Mouse (Mus musculus) liver, embryonic 14.5 days (tissue): ENCODE measurements around the gene Vezt. TPM values are rescaled to one million over a fixed set of nuclear protein-coding genes. Genes with fewer than 3 reads are reported as not detected.

ENCODE experiments used
- ATAC-seq: fragments of 200-750 bp; cut with Nextera tagmentation; 2 replicates; pipeline ENCODE4 v1.8.0; 2017; ENCODE audit warnings: moderate number of reproducible peaks, mild to moderate bottlenecking, moderate library complexity; ENCODE audit not compliant: insufficient read depth
- DNase-seq, 3 experiments: peaks; one replicate each; pipeline ENCODE4 v3.0.0-alpha.2; 2012 to 2013; ENCODE audit warnings: low read depth in 3 of 3, low spot score in 3 of 3
- H3K27ac ChIP-seq: fragments of 300-500 bp; sonication (generic); 2 replicates; pipeline ENCODE4 v1.5.1; 2014; ENCODE audit warnings: moderate library complexity, mild to moderate bottlenecking, control low read depth, inconsistent platforms
- H3K27me3 ChIP-seq: fragments of 300-500 bp; sonication (generic); 2 replicates; pipeline ENCODE4 v1.6.1; 2014; ENCODE audit warnings: mild to moderate bottlenecking, low read length, moderate library complexity; ENCODE audit not compliant: control insufficient read depth, insufficient read depth
- H3K36me3 ChIP-seq: fragments of 300-500 bp; sonication (generic); replicated peaks from 2 replicates; pipeline ENCODE4 v1.6.1; 2014; ENCODE audit warnings: low read depth; ENCODE audit not compliant: control insufficient read depth, insufficient read depth
- H3K4me1 ChIP-seq, 2 experiments: fragments of 200-500 bp in 1 of 2; fragments of 300-500 bp in 1 of 2; sonication (generic) in 1 of 2; replicated peaks; 2 replicates each; pipeline ENCODE4 v1.6.1; 2012 to 2014; ENCODE audit warnings: antibody characterized with exemption in 1 of 2, inconsistent platforms in 1 of 2, low read length in 1 of 2; ENCODE audit not compliant: control insufficient read depth in 2 of 2, insufficient read depth in 2 of 2
- H3K4me2 ChIP-seq: fragments of 300-500 bp; sonication (generic); 2 replicates; pipeline ENCODE4 v1.6.1; 2014; ENCODE audit warnings: low read depth, mild to moderate bottlenecking, control low read depth, moderate library complexity
- H3K4me3 ChIP-seq, 2 experiments: fragments of 200-500 bp in 1 of 2; fragments of 300-500 bp in 1 of 2; sonication (generic) in 1 of 2; 2 replicates each; pipeline ENCODE4 v1.5.1; 2012 to 2014; ENCODE audit warnings: low read depth in 2 of 2, low read length in 2 of 2, mild to moderate bottlenecking in 2 of 2, control low read depth in 1 of 2, inconsistent platforms in 1 of 2, moderate library complexity in 1 of 2; ENCODE audit not compliant: insufficient read depth in 1 of 2
- H3K9ac ChIP-seq: fragments of 300-500 bp; sonication (generic); replicated peaks from 2 replicates; pipeline ENCODE4 v1.6.1; 2014; ENCODE audit warnings: mild to moderate bottlenecking, control low read depth, moderate library complexity
- H3K9me3 ChIP-seq: fragments of 300-500 bp; sonication (generic); 2 replicates; pipeline ENCODE4 v1.6.1; 2016; ENCODE audit warnings: low read length, mixed read lengths; ENCODE audit not compliant: control insufficient read depth
- CTCF ChIP-seq: IDR thresholded peaks from 2 replicates; pipeline ENCODE4 v1.5.1; 2016; ENCODE audit warnings: antibody characterized with exemption, low read depth, control low read depth
- EP300 ChIP-seq: IDR thresholded peaks from 2 replicates; pipeline ENCODE4 v1.6.1; 2016; ENCODE audit warnings: antibody characterized with exemption, low read depth
- WGBS: fragments of 180-500 bp; shearing (Covaris S2); extraction: QIAGEN DNeasy Blood & Tissue Kit; methylation state at CpG from one replicate; pipeline ENCODE4 v1.1.7; 2014; ENCODE audit not compliant: insufficient replicate concordance; 5-methylcytosine and 5-hydroxymethylcytosine counted together
- polyA plus RNA-seq, 2 experiments: library from polyadenylated mRNA; depleted of rRNA in 1 of 2; stranded (reverse) in 1 of 2; unstranded in 1 of 2; fragments of >200 nt; fragmentation: Nextera tagmentation in 1 of 2; extraction: Ambion mirVana in 1 of 2; gene quantifications; 2 replicates each; pipeline versions ENCODE4 v1.2.1 to v1.2.3; 2012 to 2014

The Vezt gene
- polyA plus RNA-seq, 2 experiments, result 6.6 to 12.7 TPM

DNA sequence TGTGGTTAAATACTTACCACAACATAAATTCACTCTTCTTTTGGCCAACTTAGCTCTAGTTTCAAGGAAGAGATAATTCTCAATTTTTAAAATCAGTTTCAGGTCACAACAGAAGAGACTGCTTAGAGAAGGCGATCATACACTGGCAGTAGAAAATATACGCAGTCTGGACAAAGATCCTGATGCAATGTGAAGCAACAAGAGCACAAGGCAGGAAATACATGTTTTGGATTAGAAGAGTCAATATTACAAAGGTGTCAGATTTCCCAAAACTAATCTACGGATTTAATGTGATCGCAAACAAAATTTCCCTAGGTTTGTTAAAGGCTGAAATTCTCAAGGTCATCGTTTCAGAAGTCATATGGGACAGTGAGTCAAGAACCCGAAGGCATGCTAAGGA, 4.5 kb downstream of the Vezt start:
- no peak overlapping the region for H3K4me3 ChIP-seq
- no peaks in the 10 kb centered on the region for H3K27me3 ChIP-seq
- ATAC-seq (no peak), DNase-seq (no peak)
- no peak overlapping the region for H3K9ac ChIP-seq
- no peaks in the 10 kb centered on the region for H3K9me3 ChIP-seq
- no peak for TF ChIP-seq EP300
- no peak for TF ChIP-seq CTCF
- H3K4me1 ChIP-seq, result peaks cover 8 to 9% of the 10 kb centered on the region in 2 experiments; a peak in 3 of 4 replicates
- H3K4me2 ChIP-seq, result no peak overlapping the region
- H3K36me3 ChIP-seq, result no peaks in the 10 kb centered on the region; the same call in 1 of the 2 replicates
- H3K27ac ChIP-seq, result no peak overlapping the region
- 81% methylated on average over 6 of the region's 6 CpGs for WGBS

DNA sequence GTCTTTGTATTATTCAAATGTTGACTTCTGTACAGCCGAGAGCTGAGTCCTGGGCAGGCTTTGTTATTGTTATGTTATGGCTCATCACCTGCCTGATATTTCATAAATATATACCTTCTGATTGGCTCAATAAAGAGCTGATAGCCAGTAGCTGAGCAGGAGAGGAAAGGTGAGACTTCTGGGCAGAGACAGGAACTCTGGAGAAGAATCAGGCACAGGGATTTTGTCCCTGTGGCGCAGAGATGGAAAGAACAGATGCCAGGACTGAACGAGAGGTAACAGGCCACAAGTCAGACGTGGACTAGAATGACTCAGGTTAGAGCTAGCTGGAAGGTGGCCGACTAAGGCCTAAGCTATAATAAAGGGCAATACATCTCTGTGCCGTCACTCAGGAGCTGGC, 7.1 kb downstream of the Vezt start:
- no peak for DNase-seq
- H3K27me3 ChIP-seq, result no peaks in the 10 kb centered on the region
- H3K4me1 ChIP-seq, result no peaks in the 10 kb centered on the region
- no peak for TF ChIP-seq CTCF
- TF ChIP-seq EP300, result no peak
- no peak overlapping the region for H3K4me2 ChIP-seq
- no peaks in the 10 kb centered on the region for H3K9me3 ChIP-seq
- H3K36me3 ChIP-seq, result no peaks in the 10 kb centered on the region; the same call in 1 of the 2 replicates
- WGBS, result 74% methylated on average over 6 of the region's 6 CpGs
- no peak for ATAC-seq
- no peak overlapping the region for H3K9ac ChIP-seq
- H3K27ac ChIP-seq, result no peak overlapping the region
- H3K4me3 ChIP-seq, result no peak overlapping the region

DNA sequence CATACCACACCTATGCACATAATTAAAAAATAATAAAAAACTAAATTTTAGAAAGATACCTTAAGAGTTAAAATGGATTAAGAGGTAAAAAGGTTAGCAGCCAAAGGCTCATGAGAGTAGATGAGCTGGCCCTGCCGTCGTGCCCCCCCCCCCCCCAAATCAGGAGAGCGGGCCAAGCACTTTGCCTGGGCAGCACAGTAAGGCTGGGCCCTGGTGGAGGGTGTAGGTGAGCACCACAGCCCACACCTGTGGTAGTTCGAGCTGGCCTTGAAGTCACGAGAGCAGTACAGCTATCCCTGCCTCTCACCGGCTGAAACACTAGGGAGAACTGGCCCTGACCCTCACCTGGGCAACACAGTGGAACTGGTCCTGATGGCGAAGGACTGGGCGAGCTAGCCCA, 10.5 kb downstream of the Vezt start:
- H3K27ac ChIP-seq, result no peak overlapping the region
- DNase-seq, result no peak
- TF ChIP-seq EP300 (no peak), CTCF (no peak)
- ATAC-seq, result no peak
- WGBS, result 85% methylated on average over 8 of the region's 8 CpGs
- peaks cover 6 to 14% of the 10 kb centered on the region in 2 experiments for H3K4me1 ChIP-seq
- H3K9me3 ChIP-seq, result no peaks in the 10 kb centered on the region
- H3K4me2 ChIP-seq, result no peak overlapping the region
- H3K27me3 ChIP-seq, result no peaks in the 10 kb centered on the region
- H3K4me3 ChIP-seq, result no peak overlapping the region
- H3K36me3 ChIP-seq, result no peaks in the 10 kb centered on the region; the same call in 1 of the 2 replicates
- no peak overlapping the region for H3K9ac ChIP-seq

DNA sequence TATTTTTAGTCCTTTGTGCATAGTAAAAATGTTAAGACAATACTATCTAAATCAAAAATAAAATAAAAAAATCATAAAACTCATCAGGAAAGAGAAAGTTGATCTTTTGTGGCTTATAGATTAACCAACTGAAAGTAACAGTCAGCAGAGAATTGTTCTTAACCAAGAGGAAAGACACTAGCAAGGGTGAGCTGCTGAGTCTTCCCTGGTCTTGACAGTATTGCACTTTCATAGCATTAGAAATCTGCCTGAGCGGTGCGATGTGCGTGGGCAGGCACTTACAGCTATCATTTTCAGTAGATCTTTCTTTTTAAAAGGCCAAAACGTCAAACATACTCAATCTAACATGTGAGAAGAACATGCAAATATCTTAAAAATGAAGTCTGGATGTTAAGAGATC, 14.6 kb downstream of the Vezt start:
- no peaks in the 10 kb centered on the region for H3K27me3 ChIP-seq
- no peaks in the 10 kb centered on the region for H3K9me3 ChIP-seq
- H3K4me2 ChIP-seq, result peak overlapping the region; percentile 53
- DNase-seq, result no peak
- no peak for TF ChIP-seq EP300
- no peak for TF ChIP-seq CTCF
- H3K9ac ChIP-seq, result no peak overlapping the region
- H3K4me3 ChIP-seq, result no peak overlapping the region
- peaks cover 6 to 22% of the 10 kb centered on the region in 2 experiments for H3K4me1 ChIP-seq
- 82% methylated on average over 4 of the region's 4 CpGs for WGBS
- ATAC-seq, result no peak
- no peaks in the 10 kb centered on the region for H3K36me3 ChIP-seq
- peak overlapping the region; percentile 58 for H3K27ac ChIP-seq

DNA sequence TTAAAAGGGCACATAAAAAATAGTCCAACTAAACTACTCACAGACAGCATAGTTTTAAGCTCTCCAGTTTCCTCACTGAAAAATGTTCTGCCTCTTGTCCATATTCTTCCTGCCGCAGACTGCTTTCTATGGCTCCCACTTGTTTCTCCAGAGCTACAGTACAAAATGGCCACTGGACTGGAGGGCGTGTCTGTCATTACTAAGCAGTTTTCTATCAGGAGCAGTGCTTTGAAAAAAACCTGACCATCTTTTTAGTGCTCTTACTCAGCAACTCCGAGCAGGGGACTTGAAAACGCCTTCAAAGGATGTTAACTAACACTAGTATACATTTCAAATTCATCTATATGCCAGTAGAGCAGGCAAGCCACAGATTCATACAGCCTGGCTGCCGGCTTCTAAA, 15.0 kb downstream of the Vezt start:
- no peaks in the 10 kb centered on the region for H3K27me3 ChIP-seq
- peak overlapping the region; percentile 58 for H3K27ac ChIP-seq
- H3K4me2 ChIP-seq, result peak overlapping the region; percentile 53

More for the DNA sequence above, 15.0 kb downstream of the Vezt start:
- H3K9me3 ChIP-seq, result no peaks in the 10 kb centered on the region
- H3K36me3 ChIP-seq, result no peaks in the 10 kb centered on the region
- H3K4me3 ChIP-seq, result no peak overlapping the region
- no peak overlapping the region for H3K9ac ChIP-seq
- TF ChIP-seq EP300, result peak; percentile 51; the same call in 1 of the 2 replicates
- TF ChIP-seq CTCF, result no peak
- 32% methylated on average over 5 of the region's 5 CpGs for WGBS
- H3K4me1 ChIP-seq, result peaks cover 6 to 24% of the 10 kb centered on the region in 2 experiments
- peak; percentile 87 for ATAC-seq
- peak; percentile 63 to 82 (median 67) for DNase-seq
